Mouse (Mus musculus): ENCODE results near the gene Nup54. TPM values are rescaled to one million over a fixed set of nuclear protein-coding genes. Genes with fewer than 3 reads are reported as not detected.

Nup54 gene
- total and polyA plus RNA-seq, 2 experiments: 13.7 to 20.0 TPM

- Histone ChIP-seq H3K4me3 (ENCODE audit: insufficient read depth, low read depth, low read length) (no peak overlapping the region), H3K79me2 (ENCODE audit: control insufficient read depth, insufficient read depth, low read length) (no peaks in the 10 kb centered on the region), H3K27me3 (ENCODE audit: control insufficient read depth, insufficient read depth, low read length) (0 out of 2 replicates have a peak, but pooled peaks cover 3% of the 10 kb centered on the region), H3K27ac (replicated peaks; ENCODE audit: insufficient read depth, low read depth, low read length) (no peak overlapping the region), H3K4me1 (ENCODE audit: control insufficient read depth, insufficient read depth, low read length) (no peaks in the 10 kb centered on the region), H3K9ac (ENCODE audit: low read depth, low read length) (no peak overlapping the region), H3K36me3 (ENCODE audit: control insufficient read depth, insufficient read depth, low read length) (no peaks in the 10 kb centered on the region)
- 75% methylated on average over 8 of the region's 8 CpGs for WGBS
- DNase-seq (ENCODE audit: extremely low read depth, low read depth, low spot score): no peak
- TF ChIP-seq CTCF (IDR thresholded peaks at IDR 0.05; ENCODE audit: low read depth, low read length): no peak
- no peak for TF ChIP-seq POLR2A (IDR thresholded peaks at IDR 0.05; ENCODE audit: extremely low read depth, insufficient read depth, low read length)
Observed at GRCm38 (mm10) chr5:92390615-92391014, 44.4 kb downstream of the Nup54 start.

- DNase-seq (ENCODE audit: extremely low read depth, low read depth, low spot score): no peak
- 42% methylated on average over 2 of the region's 2 CpGs for WGBS
- Histone ChIP-seq H3K79me2 (ENCODE audit: control insufficient read depth, insufficient read depth, low read length) (no peaks in the 10 kb centered on the region), H3K9ac (ENCODE audit: low read depth, low read length) (no peak overlapping the region), H3K4me3 (ENCODE audit: insufficient read depth, low read depth, low read length) (no peak overlapping the region), H3K27me3 (ENCODE audit: control insufficient read depth, insufficient read depth, low read length) (0 out of 2 replicates have a peak, but pooled peaks cover 3% of the 10 kb centered on the region), H3K36me3 (ENCODE audit: control insufficient read depth, insufficient read depth, low read length) (no peaks in the 10 kb centered on the region), H3K4me1 (ENCODE audit: control insufficient read depth, insufficient read depth, low read length) (no peaks in the 10 kb centered on the region), H3K27ac (replicated peaks; ENCODE audit: insufficient read depth, low read depth, low read length) (no peak overlapping the region)
- no peak for TF ChIP-seq POLR2A (IDR thresholded peaks at IDR 0.05; ENCODE audit: extremely low read depth, insufficient read depth, low read length)
Observed at GRCm38 (mm10) chr5:92389977-92390376, 45.0 kb downstream of the Nup54 start.

GRCm38 (mm10) chr5:92387433-92387832 lies 47.6 kb downstream of the Nup54 start:
- Histone ChIP-seq H3K9ac (ENCODE audit: low read depth, low read length) (no peak overlapping the region), H3K4me3 (ENCODE audit: insufficient read depth, low read depth, low read length) (no peak overlapping the region), H3K79me2 (ENCODE audit: control insufficient read depth, insufficient read depth, low read length) (no peaks in the 10 kb centered on the region), H3K4me1 (ENCODE audit: control insufficient read depth, insufficient read depth, low read length) (no peaks in the 10 kb centered on the region), H3K27ac (replicated peaks; ENCODE audit: insufficient read depth, low read depth, low read length) (no peak overlapping the region; the same call in 1 of the 2 replicates), H3K36me3 (ENCODE audit: control insufficient read depth, insufficient read depth, low read length) (no peaks in the 10 kb centered on the region), H3K27me3 (ENCODE audit: control insufficient read depth, insufficient read depth, low read length) (0 out of 2 replicates have a peak, but pooled peaks cover 3% of the 10 kb centered on the region)
- 66% methylated on average over 11 of the region's 11 CpGs for WGBS
- no peak for TF ChIP-seq CTCF (IDR thresholded peaks at IDR 0.05; ENCODE audit: low read depth, low read length)
- TF ChIP-seq POLR2A (IDR thresholded peaks at IDR 0.05; ENCODE audit: extremely low read depth, insufficient read depth, low read length): no peak
- no peak for DNase-seq (ENCODE audit: extremely low read depth, low read depth, low spot score)

GRCm38 (mm10) chr5:92386643-92387042 lies 48.4 kb downstream of the Nup54 start:
- H3K4me1 ChIP-seq (ENCODE audit: control insufficient read depth, insufficient read depth, low read length): peaks cover under 1% of the 10 kb centered on the region
- H3K9ac ChIP-seq (ENCODE audit: low read depth, low read length): no peak overlapping the region
- H3K27me3 ChIP-seq (ENCODE audit: control insufficient read depth, insufficient read depth, low read length): no peaks in the 10 kb centered on the region
- 40% methylated on average over 6 of the region's 6 CpGs for WGBS
- H3K27ac ChIP-seq (replicated peaks; ENCODE audit: insufficient read depth, low read depth, low read length): peak overlapping the region; percentile 17; the same call in 1 of the 2 replicates
- no peak for TF ChIP-seq CTCF (IDR thresholded peaks at IDR 0.05; ENCODE audit: low read depth, low read length)
- no peak overlapping the region for H3K4me3 ChIP-seq (ENCODE audit: insufficient read depth, low read depth, low read length)
- H3K79me2 ChIP-seq (ENCODE audit: control insufficient read depth, insufficient read depth, low read length): no peaks in the 10 kb centered on the region
- no peak for DNase-seq (ENCODE audit: extremely low read depth, low read depth, low spot score)
- H3K36me3 ChIP-seq (ENCODE audit: control insufficient read depth, insufficient read depth, low read length): no peaks in the 10 kb centered on the region

- Histone ChIP-seq H3K36me3 (ENCODE audit: control insufficient read depth, insufficient read depth, low read length) (no peaks in the 10 kb centered on the region), H3K79me2 (ENCODE audit: control insufficient read depth, insufficient read depth, low read length) (no peaks in the 10 kb centered on the region), H3K27ac (replicated peaks; ENCODE audit: insufficient read depth, low read depth, low read length) (peak overlapping the region; percentile 17; the same call in 1 of the 2 replicates), H3K4me3 (ENCODE audit: insufficient read depth, low read depth, low read length) (no peak overlapping the region), H3K9ac (ENCODE audit: low read depth, low read length) (no peak overlapping the region), H3K27me3 (ENCODE audit: control insufficient read depth, insufficient read depth, low read length) (no peaks in the 10 kb centered on the region), H3K4me1 (ENCODE audit: control insufficient read depth, insufficient read depth, low read length) (peaks cover 2% of the 10 kb centered on the region)
- 37% methylated on average over 5 of the region's 5 CpGs for WGBS
- peak; percentile 71 for DNase-seq (ENCODE audit: extremely low read depth, low read depth, low spot score)
- TF ChIP-seq POLR2A (IDR thresholded peaks at IDR 0.05; ENCODE audit: extremely low read depth, insufficient read depth, low read length): no peak
- TF ChIP-seq CTCF (IDR thresholded peaks at IDR 0.05; ENCODE audit: low read depth, low read length): no peak
Observed at GRCm38 (mm10) chr5:92386102-92386501, 48.9 kb downstream of the Nup54 start.

GRCm38 (mm10) chr5:92384855-92385254 lies 50.2 kb downstream of the Nup54 start:
- H3K4me1 ChIP-seq (ENCODE audit: control insufficient read depth, insufficient read depth, low read length): peaks cover 2% of the 10 kb centered on the region
- no peaks in the 10 kb centered on the region for H3K27me3 ChIP-seq (ENCODE audit: control insufficient read depth, insufficient read depth, low read length)
- H3K36me3 ChIP-seq (ENCODE audit: control insufficient read depth, insufficient read depth, low read length): no peaks in the 10 kb centered on the region
- WGBS: 33% methylated on average over 7 of the region's 7 CpGs
- no peaks in the 10 kb centered on the region for H3K79me2 ChIP-seq (ENCODE audit: control insufficient read depth, insufficient read depth, low read length)
- H3K4me3 ChIP-seq (ENCODE audit: insufficient read depth, low read depth, low read length): no peak overlapping the region
- H3K27ac ChIP-seq (replicated peaks; ENCODE audit: insufficient read depth, low read depth, low read length): no peak overlapping the region
- peak; percentile 86 for DNase-seq (ENCODE audit: extremely low read depth, low read depth, low spot score)
- TF ChIP-seq POLR2A (IDR thresholded peaks at IDR 0.05; ENCODE audit: extremely low read depth, insufficient read depth, low read length): no peak
- TF ChIP-seq CTCF (IDR thresholded peaks at IDR 0.05; ENCODE audit: low read depth, low read length): peak; percentile 78
- no peak overlapping the region for H3K9ac ChIP-seq (ENCODE audit: low read depth, low read length)

All from liver, adult 2 months (tissue).